Mouse (Mus musculus) embryonic facial prominence, embryonic 12.5 days (tissue): ENCODE measurements at regions not wholly inside any gene's neighbourhood (a gene's known extent, or its start where the extent isn't known, plus 50 kb on each side); places are given as distances from the start of the nearest gene placed in this dataset.
"Not testable (repeated sequence)": the region's sequence is repeated elsewhere in the genome, so short reads cannot be mapped to it uniquely, and the experiment has no call there.

ENCODE experiments used
- ATAC-seq: fragments of 200-750 bp; cut with Nextera tagmentation; 2 replicates; pipeline ENCODE4 v1.8.0; 2017; ENCODE audit not compliant: insufficient number of reproducible peaks, insufficient read depth, low FRiP score, low TSS enrichment
- H3K27ac ChIP-seq: fragments of 300-500 bp; sonication (generic); 2 replicates; pipeline ENCODE4 v1.5.1; 2016; ENCODE audit warnings: mild to moderate bottlenecking
- H3K27me3 ChIP-seq: fragments of 300-500 bp; sonication (generic); 2 replicates; pipeline ENCODE4 v1.6.1; 2016; ENCODE audit warnings: mild to moderate bottlenecking, moderate library complexity
- H3K36me3 ChIP-seq: fragments of 300-500 bp; sonication (generic); 2 replicates; pipeline ENCODE4 v1.6.1; 2016; ENCODE audit warnings: mild to moderate bottlenecking
- H3K4me1 ChIP-seq: fragments of 300-500 bp; sonication (generic); 2 replicates; pipeline ENCODE4 v1.6.1; 2016
- H3K4me2 ChIP-seq: fragments of 300-500 bp; sonication (generic); replicated peaks from 2 replicates; pipeline ENCODE4 v1.6.1; 2016; ENCODE audit warnings: mild to moderate bottlenecking, moderate library complexity
- H3K4me3 ChIP-seq: fragments of 300-500 bp; sonication (generic); 2 replicates; pipeline ENCODE4 v1.5.1; 2016; ENCODE audit warnings: mild to moderate bottlenecking
- H3K9ac ChIP-seq: fragments of 300-500 bp; sonication (generic); 2 replicates; pipeline ENCODE4 v1.6.1; 2016; ENCODE audit warnings: mild to moderate bottlenecking, moderate library complexity
- H3K9me3 ChIP-seq: fragments of 300-500 bp; sonication (generic); 2 replicates; pipeline ENCODE4 v1.6.1; 2016; ENCODE audit warnings: mild to moderate bottlenecking, moderate library complexity
- WGBS: fragments of 180-500 bp; shearing (Covaris S2); methylation state at CpG from one replicate; pipeline ENCODE4 v1.1.7; 2016; 5-methylcytosine and 5-hydroxymethylcytosine counted together

DNA sequence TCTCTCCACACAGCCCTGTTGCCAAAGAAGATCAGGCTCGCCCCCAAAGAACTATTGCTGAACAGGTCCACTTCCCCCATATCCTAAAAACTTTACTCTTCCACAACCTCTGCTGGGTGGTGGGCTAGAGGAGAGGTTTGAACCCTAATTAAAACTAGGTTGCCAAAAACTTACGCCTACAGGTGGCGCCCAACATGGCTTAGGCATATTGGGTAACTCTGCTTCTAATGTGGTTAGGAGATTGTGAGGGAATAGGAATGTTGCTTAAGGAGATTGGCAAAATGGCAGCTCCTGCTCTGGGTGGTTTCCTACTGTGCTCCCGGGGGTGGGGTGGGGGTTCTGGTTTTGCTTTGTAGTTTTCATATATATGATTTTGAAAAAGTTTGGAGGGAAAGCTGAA lies 95.0 kb upstream of the Lemd2 start:
- 69% methylated on average over 4 of the region's 4 CpGs for WGBS
- no peaks in the 10 kb centered on the region for H3K9me3 ChIP-seq
- H3K27ac ChIP-seq, result no peak overlapping the region
- H3K27me3 ChIP-seq, result no peaks in the 10 kb centered on the region
- H3K4me1 ChIP-seq, result peaks cover 3% of the 10 kb centered on the region; the same call in 1 of the 2 replicates
- H3K4me2 ChIP-seq, result no peak overlapping the region
- no peak for ATAC-seq
- H3K9ac ChIP-seq, result no peak overlapping the region
- H3K36me3 ChIP-seq, result no peaks in the 10 kb centered on the region
- H3K4me3 ChIP-seq, result no peak overlapping the region

DNA sequence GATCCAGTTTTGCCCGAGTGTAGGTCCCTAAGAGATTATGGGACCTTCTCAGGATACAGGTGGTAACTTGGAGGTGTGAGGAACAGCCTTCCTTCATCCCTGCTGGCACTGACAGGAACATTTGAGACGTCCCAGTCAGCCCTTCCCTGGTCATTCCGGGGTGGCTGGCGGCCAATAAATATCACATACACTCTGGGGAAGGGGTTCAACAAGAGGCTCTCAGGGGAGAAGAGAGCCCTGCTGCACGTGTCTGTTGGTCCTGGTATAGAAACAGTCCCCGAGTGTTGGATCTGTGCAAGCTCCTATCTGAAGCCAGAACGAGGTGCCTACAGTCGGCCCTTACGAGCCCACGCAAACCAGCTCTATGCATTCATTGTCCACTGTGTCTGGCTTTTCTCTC lies 94.1 kb upstream of the Lemd2 start:
- no peak overlapping the region for H3K27ac ChIP-seq
- H3K4me3 ChIP-seq, result no peak overlapping the region
- 83% methylated on average over 10 of the region's 10 CpGs for WGBS
- ATAC-seq, result no peak
- no peak overlapping the region for H3K9ac ChIP-seq
- H3K9me3 ChIP-seq, result no peaks in the 10 kb centered on the region
- no peak overlapping the region for H3K4me2 ChIP-seq
- H3K36me3 ChIP-seq, result no peaks in the 10 kb centered on the region
- H3K27me3 ChIP-seq, result no peaks in the 10 kb centered on the region
- no peaks in the 10 kb centered on the region for H3K4me1 ChIP-seq

DNA sequence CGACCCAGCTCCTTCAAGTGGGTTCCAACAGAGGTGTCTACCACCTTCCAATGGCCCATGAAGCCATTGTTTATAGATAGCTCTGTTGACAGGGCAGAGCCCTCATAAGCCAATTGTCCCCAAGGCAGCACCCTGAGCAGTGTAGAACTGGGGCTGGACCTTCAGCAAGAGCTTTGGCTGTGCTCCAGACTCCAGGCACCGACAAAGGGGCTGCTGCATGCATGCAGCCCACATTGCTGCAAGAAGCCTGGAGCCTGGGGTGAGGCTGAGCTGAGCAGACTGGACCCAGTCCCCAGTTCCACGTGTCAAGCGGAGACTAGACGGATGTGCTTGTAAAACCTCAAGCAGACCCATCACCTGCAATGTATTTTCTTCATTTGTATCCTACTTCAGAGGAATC lies 91.9 kb upstream of the Lemd2 start:
- H3K4me2 ChIP-seq, result no peak overlapping the region

DNA sequence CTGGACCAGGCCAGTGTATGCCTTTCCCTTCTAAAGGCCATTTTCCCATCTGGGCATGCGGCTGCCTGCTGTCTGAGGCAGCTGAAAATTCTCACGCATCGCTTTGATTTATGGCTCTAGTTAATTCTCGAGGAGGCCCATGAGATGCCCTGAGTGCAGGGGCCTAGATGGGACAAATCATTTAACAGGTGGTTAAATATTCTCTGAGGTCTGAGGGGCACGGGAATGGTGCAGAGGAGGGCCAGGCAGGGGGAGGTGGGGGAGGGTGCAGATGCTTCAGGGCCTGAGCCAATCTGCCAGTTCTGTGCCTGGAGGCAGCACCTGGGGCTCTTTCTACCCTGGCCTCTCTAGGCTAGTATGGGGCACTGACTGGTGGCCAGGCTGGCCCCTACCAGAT lies 89.9 kb upstream of the Lemd2 start:
- no peak for ATAC-seq
- Histone ChIP-seq H3K9me3 (peaks cover 5% of the 10 kb centered on the region), H3K4me2 (no peak overlapping the region), H3K9ac (no peak overlapping the region), H3K27me3 (no peaks in the 10 kb centered on the region), H3K27ac (no peak overlapping the region), H3K4me1 (no peaks in the 10 kb centered on the region), H3K4me3 (no peak overlapping the region), H3K36me3 (no peaks in the 10 kb centered on the region)
- 78% methylated on average over 5 of the region's 5 CpGs for WGBS

More for the DNA sequence above, 91.9 kb upstream of the Lemd2 start:
- Histone ChIP-seq H3K36me3 (no peaks in the 10 kb centered on the region), H3K4me3 (no peak overlapping the region), H3K4me1 (no peaks in the 10 kb centered on the region), H3K27ac (no peak overlapping the region), H3K9ac (no peak overlapping the region), H3K9me3 (no peaks in the 10 kb centered on the region), H3K27me3 (no peaks in the 10 kb centered on the region)
- WGBS, result 86% methylated on average over 5 of the region's 5 CpGs
- ATAC-seq, result no peak

DNA sequence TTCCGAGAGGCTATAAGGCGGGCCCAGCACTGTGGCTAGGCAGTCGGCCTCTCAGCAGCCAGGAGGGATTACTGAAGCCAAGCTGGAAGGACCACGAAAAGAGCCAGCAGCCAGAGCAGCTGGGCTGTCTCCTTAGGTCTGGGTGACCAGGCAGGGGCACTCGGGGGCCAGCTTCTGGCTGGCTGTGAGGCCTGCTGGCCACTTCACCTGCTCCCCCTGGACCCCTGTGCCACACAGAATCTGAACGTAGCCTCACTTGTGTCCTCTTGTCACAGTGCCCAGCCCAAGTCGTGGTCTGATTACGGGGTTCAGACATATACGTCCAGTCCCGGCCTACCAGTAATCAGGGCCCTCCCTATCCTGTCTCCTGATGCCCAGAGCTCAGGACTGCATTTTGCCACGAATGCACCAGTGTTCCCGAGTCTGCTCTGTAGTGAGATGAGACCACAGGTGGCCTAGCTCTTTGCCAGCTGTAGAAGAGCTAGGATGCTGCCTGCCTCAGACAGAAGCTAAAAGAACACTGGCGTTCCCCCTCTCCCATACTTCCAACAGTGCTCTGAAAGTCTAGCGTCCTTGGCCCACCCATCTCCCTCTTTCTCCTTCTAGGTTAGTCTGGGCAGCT lies 89.4 kb upstream of the Lemd2 start:
- no peaks in the 10 kb centered on the region for H3K4me1 ChIP-seq
- ATAC-seq, result no peak
- H3K9ac ChIP-seq, result no peak overlapping the region
- peaks cover 5% of the 10 kb centered on the region for H3K9me3 ChIP-seq
- no peak overlapping the region for H3K27ac ChIP-seq
- no peaks in the 10 kb centered on the region for H3K36me3 ChIP-seq
- WGBS, result 82% methylated on average over 14 of the region's 14 CpGs
- no peaks in the 10 kb centered on the region for H3K27me3 ChIP-seq
- H3K4me2 ChIP-seq, result no peak overlapping the region
- H3K4me3 ChIP-seq, result no peak overlapping the region

DNA sequence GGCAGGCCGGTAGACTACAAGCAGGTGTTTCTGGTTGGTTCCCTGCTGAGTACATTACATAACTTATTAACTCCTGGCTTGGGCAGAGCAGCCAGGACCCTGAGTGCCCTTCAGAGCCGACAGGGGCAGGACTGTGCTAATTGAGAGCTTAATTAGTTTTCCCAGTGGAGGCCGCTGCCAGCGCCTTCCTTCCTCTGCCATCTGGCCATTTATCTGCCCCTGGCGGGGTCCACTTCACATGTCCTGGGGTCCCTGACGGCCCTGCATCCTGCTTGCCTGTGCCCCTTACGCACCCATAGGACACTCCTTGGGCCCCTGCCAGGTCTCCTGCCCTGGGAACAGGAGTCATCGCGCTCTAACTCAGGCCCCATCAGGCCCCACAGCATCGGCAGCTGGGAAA lies 87.4 kb upstream of the Lemd2 start:
- 86% methylated on average over 10 of the region's 10 CpGs for WGBS
- no peaks in the 10 kb centered on the region for H3K4me1 ChIP-seq
- H3K27me3 ChIP-seq, result no peaks in the 10 kb centered on the region
- no peak overlapping the region for H3K9ac ChIP-seq
- no peak overlapping the region for H3K4me2 ChIP-seq
- ATAC-seq, result no peak
- H3K27ac ChIP-seq, result no peak overlapping the region
- H3K36me3 ChIP-seq, result no peaks in the 10 kb centered on the region
- H3K9me3 ChIP-seq, result peaks cover 5% of the 10 kb centered on the region
- no peak overlapping the region for H3K4me3 ChIP-seq

DNA sequence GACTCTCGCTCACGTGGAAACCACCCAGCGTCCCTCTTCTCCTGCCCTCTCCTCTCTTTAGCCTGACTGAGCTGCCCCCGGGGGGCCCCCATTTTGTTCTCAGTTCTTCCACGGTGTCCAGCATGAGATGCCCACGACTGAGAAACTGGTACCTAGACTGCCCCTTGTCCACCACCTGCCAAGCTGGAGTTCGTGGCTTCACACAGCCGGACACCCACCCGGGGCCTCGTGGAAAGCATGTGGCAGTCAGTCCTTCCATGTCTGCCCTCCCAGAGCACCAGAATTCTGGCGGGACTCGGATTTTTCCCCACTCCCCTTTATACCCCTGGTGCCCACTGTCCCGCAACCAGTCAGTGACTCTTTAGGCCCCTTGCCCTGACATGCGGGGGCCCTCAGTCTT lies 86.9 kb upstream of the Lemd2 start:
- ATAC-seq, result no peak
- H3K27ac ChIP-seq, result no peak overlapping the region
- H3K4me3 ChIP-seq, result no peak overlapping the region
- H3K4me1 ChIP-seq, result no peaks in the 10 kb centered on the region
- peaks cover 5% of the 10 kb centered on the region for H3K9me3 ChIP-seq
- no peaks in the 10 kb centered on the region for H3K36me3 ChIP-seq
- H3K27me3 ChIP-seq, result no peaks in the 10 kb centered on the region
- H3K4me2 ChIP-seq, result no peak overlapping the region
- WGBS, result 94% methylated on average over 14 of the region's 14 CpGs
- no peak overlapping the region for H3K9ac ChIP-seq

DNA sequence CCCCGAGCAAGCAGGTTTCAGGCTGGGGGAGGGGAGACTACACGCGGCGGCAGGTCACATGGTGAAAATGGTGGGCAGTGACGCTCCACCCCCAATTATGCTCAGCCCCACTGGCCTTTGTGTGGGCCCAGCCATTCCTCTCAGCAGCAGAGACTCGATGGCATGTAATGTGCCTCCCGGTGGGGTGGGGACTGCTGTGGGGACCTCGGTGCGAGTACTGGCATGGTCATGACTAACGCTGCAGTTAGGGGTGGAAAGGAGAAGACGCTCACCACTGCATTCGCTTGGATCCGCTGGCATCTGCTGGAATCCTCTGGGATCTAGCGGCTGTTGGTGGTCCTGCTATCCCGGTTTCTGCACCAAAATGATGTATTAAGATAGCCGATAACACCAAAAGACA lies 86.0 kb upstream of the Lemd2 start:
- Histone ChIP-seq H3K4me2 (no peak overlapping the region), H3K4me1 (no peaks in the 10 kb centered on the region), H3K9ac (no peak overlapping the region), H3K27me3 (no peaks in the 10 kb centered on the region), H3K4me3 (no peak overlapping the region), H3K27ac (no peak overlapping the region), H3K9me3 (peaks cover 5% of the 10 kb centered on the region), H3K36me3 (no peaks in the 10 kb centered on the region)
- no peak for ATAC-seq
- 95% methylated on average over 16 of the region's 16 CpGs for WGBS

DNA sequence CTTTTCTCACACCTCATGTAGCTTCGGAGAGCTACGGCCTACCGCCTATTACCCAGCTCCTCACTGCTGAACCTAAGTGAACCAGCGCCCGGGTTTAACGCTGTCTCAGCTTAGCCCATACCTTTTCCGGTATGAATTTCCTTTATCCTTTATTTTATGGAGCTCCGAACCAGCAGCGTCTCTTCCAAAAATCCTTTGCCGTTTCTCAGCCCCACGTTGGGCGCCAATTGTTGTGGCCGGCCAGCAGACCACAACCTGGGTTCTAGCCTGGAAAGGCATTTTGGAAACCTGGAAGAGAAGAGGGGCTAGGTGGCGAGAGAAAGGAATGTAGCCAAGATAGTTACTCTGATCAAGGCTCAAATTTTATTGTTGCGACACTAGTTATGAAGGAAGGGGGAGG lies 85.5 kb upstream of the Lemd2 start:
- H3K4me3 ChIP-seq, H3K9me3 ChIP-seq, H3K4me2 ChIP-seq, ATAC-seq, H3K27ac ChIP-seq, H3K9ac ChIP-seq, H3K36me3 ChIP-seq, H3K4me1 ChIP-seq, H3K27me3 ChIP-seq: not testable (repeated sequence)
- WGBS, result 96% methylated on average over 14 of the region's 15 CpGs

DNA sequence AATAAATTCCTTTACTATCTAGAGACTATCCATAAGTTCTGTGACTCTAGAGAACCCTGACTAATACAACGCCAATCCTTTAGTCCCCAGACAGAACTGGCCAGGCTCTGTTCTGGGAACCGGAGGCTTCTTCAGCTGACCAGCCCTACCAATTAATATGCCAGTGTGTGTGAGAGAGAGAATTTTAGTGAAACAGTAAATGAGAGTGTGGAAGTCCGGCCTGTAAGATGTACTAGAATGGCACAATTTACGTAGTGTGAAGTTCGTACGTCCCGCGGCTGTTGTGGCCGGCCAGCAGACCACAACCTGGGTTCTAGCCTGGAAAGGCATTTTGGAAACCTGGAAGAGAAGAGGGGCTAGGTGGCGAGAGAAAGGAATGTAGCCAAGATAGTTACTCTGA lies 83.7 kb upstream of the Lemd2 start:
- H3K4me3 ChIP-seq, H3K9ac ChIP-seq, ATAC-seq, H3K4me1 ChIP-seq, H3K36me3 ChIP-seq, H3K9me3 ChIP-seq, H3K27me3 ChIP-seq, H3K27ac ChIP-seq, H3K4me2 ChIP-seq: not testable (repeated sequence)
- 95% methylated on average over 9 of the region's 10 CpGs for WGBS

DNA sequence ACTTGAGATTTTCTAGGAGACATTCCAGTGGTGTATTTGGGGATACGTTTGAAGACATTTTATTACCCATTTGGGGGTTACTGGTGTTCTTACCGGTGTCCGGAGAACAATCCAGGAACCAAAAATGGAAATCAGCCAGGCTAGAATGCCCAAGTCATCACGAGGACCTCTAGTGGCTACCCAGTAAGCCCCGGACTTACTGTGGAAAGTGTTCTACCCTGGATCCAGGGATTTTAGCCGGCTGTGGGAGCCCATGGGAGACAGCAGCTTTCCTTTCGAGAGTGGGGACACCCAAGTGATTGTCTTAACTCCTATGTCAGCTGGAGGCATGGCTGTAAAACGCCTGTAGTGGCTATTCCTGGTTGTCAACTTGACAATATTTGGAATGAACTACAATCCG lies 77.0 kb upstream of the Lemd2 start:
- no peaks in the 10 kb centered on the region for H3K36me3 ChIP-seq
- H3K9me3 ChIP-seq, result peaks cover 5% of the 10 kb centered on the region; the same call in 1 of the 2 replicates
- no peak overlapping the region for H3K9ac ChIP-seq
- no peaks in the 10 kb centered on the region for H3K4me1 ChIP-seq
- H3K4me2 ChIP-seq, result no peak overlapping the region
- no peak for ATAC-seq
- H3K27me3 ChIP-seq, result no peaks in the 10 kb centered on the region
- no peak overlapping the region for H3K4me3 ChIP-seq
- no peak overlapping the region for H3K27ac ChIP-seq
- WGBS, result 79% methylated on average over 9 of the region's 9 CpGs

DNA sequence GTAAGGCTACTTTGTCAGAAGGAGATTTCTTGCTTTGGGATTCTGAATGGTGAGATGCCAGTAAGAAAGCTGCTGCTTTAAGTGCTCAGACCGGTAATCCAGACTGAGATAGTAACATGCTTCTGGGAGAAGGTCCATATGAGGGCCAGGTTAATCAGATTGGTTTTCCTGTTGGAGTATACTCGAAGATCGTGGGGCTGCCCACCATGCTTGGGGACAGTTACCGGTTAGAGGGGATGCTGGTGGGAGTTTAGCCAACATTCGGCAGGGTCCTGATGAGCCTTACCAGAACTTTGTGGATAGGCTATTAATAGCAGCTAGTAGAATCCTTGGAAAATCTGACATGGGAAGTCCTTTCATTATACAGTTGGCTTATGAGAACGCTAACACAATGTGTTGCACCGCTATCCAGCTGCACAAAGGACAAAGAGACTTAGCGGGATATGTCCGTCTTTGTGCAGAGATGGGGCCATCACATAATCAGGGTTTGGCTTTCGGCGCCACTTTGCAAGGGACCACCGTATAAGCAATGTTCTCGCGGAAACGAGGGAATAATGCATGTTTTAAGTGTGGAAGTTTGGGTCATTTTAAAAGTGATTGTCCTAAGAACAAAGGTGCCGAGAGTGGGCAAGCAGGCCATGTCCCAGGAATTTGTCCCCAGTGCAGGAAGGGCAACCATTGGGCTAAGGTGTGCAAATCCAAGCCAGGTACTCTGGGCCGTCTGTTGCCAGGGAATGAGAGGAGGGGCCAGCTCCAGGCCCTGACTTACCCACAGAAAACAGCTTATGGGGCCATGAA lies 75.4 kb upstream of the Lemd2 start:
- not testable (repeated sequence) for H3K4me2 ChIP-seq, H3K27ac ChIP-seq, H3K27me3 ChIP-seq, ATAC-seq, H3K4me1 ChIP-seq, H3K9ac ChIP-seq, H3K4me3 ChIP-seq, H3K36me3 ChIP-seq
- 93% methylated on average over 17 of the region's 17 CpGs for WGBS
- peaks cover 12% of the 10 kb centered on the region; the same call in 1 of the 2 replicates for H3K9me3 ChIP-seq
